Mouse (Mus musculus): ENCODE measurements around the gene Nkd2.
A peak's percentile ranks its signal among the peaks of the same experiment; 100 is the strongest.

Gene Nkd2

DNA sequence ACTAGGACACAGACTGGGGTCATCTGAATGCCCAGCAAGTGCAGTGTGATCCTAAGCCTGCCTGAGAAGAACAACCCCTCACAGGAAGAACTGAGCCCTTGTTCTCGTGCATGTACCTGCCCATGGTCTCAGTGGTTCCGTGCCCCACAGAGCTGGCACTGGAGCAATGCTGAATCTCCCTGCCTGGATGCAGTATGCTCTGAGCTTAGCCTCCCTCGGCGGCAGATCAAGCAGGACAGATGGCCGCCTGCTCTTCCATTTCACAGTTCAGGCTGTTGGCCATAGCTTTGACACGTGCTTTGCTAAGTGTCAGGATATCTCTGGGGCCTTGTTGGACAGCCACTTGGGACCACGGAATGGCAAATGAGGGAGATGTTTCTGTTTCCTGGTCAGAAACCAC lies 33.2 kb downstream of the Nkd2 start:
- no peak for DNase-seq

- no peak for DNase-seq
These were observed 34.5 kb downstream of the Nkd2 start for GRCm38 (mm10) chr13:73812936-73813335.

- no peak for DNase-seq
These were observed 42.5 kb downstream of the Nkd2 start for GRCm38 (mm10) chr13:73804914-73805313.

DNA sequence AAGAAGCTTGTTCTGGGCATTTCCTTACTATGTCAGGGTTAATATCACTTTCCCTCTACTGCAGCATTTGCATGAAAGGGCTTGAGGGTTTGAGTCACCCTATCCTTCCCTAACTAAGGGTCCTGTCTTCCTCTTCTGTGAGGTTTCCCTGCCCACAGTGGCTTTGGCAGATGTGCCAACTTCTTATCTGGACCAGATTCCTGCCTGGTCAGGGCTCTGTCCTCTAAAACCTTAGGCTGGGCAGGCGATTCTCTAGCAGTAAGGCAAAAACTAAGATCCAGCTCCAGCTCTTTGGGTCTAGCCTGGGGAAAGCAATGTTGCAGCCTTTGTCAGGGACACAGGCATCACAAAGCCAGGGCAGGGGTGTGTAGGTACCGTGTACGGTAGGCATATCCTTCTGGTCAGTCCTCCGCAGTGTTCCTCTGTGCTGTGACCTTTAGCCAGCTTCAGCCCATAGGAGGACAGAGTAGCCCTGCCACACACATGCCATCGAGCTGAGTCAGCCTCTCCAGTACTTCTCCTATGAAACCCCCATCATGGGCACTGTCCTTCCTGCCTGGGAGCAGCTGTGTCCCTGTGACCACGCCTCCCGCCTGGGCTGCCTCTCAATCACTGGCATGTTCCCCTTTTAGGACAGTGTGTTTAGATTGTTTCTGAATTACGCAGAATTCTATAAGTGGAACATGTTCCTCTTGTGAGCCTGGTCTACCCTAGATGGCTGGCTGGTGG lies 43.8 kb downstream of the Nkd2 start:
- peak; percentile 57 for DNase-seq

GRCm38 (mm10) chr13:73799110-73799509 lies 48.3 kb downstream of the Nkd2 start:
- DNase-seq: no peak

GRCm38 (mm10) chr13:73793171-73793570 lies 54.3 kb downstream of the Nkd2 start:
- DNase-seq: no peak

GRCm38 (mm10) chr13:73792176-73792575 lies 55.3 kb downstream of the Nkd2 start:
- DNase-seq: no peak

DNA sequence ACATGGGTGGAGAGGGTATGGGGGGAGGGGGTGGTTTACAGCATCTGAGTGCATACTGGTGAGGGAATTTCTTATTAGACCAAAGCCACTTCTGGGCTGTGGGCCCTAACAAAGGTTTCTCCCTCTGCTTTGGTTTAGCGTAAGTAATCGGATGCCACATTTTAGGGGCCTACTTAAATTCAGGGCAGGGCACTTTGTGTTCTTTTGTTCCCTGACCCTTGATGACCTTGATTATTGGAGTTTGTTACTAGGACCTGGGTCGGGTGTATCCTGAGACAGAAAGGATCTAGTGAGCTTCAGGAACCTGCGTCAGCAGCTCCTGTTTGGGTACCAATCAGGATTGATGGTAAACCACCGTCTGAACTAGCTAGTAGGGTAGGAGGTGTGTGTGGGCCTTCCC lies 64.9 kb downstream of the Nkd2 start:
- no peak for DNase-seq

DNA sequence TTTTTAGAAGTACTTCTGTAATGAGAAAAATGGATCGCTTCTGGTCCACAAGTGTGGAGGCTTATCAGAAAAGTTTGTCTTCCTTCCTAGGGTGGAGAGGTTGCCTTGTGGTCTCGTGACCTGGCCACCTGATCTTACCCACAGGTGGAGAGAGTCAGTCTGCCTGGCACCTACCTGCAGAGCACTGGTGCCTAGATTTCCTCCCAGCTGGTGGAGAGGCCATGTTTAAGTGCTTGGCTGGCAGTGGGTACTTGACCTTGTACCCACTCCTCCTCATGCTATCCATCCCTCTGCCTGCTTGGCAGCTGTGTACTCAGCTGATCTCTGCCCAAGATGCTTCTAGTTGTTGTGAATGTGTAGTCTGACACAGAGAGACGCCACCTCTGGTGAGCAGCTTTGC lies 69.9 kb downstream of the Nkd2 start:
- no peak for DNase-seq

DNA sequence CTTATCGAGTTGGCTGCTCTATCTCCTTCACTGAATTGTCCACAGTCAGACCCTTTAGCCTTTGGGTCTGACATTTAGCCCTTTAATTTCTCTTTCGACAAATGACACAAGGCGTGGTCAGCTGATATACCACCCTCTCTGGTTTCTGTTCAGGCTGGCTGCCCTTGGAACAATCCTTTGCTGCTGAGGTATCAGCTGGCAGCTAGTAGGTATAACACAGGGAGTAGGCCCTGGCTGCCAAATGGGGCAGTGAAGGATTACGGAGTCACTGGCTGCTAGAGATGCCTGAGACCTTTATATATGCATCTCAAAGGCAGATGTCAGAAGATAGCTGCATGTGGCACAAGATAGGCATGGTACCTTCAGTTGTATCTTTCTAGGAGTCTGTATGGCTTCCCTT lies 71.6 kb downstream of the Nkd2 start:
- DNase-seq: no peak

DNA sequence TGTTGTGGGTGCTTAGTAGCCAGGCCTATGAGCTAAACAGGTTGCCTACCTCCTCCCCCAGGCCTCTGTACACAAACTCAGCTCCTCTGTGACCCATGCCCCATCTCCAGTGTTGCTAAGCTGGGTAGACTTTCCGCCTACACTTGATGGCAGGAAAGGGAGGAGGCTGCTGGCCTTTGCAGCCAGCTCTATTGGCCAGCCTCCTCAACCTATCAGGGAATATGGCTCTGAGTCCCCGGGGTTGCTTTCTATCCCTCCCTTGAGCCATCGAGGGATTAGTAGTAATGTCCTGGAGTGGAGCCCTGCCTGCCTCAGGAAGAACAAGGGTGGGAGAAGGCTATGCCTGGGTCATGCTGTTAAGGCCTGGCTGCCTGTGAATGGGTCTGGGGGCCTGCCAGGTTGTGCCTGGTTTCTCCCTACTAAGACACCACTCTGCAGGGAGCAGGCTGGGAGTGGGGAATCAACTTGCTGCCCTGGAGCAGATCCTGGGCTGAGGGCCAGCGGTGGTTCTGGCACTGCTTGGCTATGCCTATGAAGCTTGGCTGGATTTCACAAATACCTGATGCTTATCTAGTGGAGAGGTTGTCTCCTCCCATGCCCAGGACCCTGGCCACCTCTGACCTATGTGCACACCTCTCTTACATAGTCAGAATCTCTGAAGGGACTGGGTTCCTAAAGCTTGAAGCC lies 73.8 kb downstream of the Nkd2 start:
- DNase-seq: peak; percentile 33

- DNase-seq: peak; percentile 40
These were observed 74.8 kb downstream of the Nkd2 start for GRCm38 (mm10) chr13:73772655-73773054.

- no peak for DNase-seq
These were observed 76.3 kb downstream of the Nkd2 start for GRCm38 (mm10) chr13:73771131-73771530.

- peak; percentile 15 for DNase-seq
These were observed 77.3 kb downstream of the Nkd2 start for GRCm38 (mm10) chr13:73769916-73770682.
